Mouse (Mus musculus) heart, adult 18-20 months (tissue): ENCODE data around the gene Gbx2. TPM values are rescaled to one million over a fixed set of nuclear protein-coding genes. Genes with fewer than 3 reads are reported as not detected.

Source experiments
- DNase-seq, 2 experiments: peaks; one replicate each; pipeline ENCODE4 v3.0.0; 2021 to 2022; ENCODE audit warnings: mixed read lengths in 1 of 2
- long read RNA-seq, 2 experiments: library from polyadenylated mRNA; stranded (forward); transcript quantifications; one replicate each; pipeline ENCODE4 v2.0.0; 2021
- total RNA-seq, 2 experiments: library from RNA; stranded (reverse); gene quantifications; 2 replicates each; pipeline ENCODE4 v1.2.3; 2021

The Gbx2 gene
- total RNA-seq: not detected
- long read RNA-seq, experiment 1: 0 reads
- long read RNA-seq, experiment 2: 0 reads

DNA sequence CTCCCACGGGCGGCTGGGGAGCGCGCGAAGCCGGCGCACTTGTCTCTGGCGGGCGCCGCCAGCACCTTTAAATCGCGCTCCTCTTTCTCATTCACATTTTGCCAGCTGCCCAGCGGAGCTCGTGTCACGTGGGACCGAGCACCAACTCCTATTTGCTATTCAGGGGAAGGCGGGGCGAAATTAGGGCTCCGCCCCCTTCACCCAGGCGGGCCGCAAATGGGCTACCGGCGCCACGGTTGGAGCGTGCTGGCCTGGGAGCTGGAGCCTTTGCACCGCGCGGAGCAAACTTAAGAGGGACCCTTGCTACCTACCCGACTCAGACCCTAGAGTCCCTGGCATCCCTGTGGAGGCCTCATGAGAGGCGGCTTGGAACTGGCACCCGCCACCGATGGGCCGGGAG is at the start of gene Gbx2:
TSS of gene Gbx2 (minus strand) at position 60 of the 400 bp plus-strand sequence.
- peak in 1 of 2 experiments; percentile 34 for DNase-seq

- DNase-seq: no peak
These were observed 46.3 kb upstream of the Gbx2 start for GRCm38 (mm10) chr1:89977261-89977660.

DNA sequence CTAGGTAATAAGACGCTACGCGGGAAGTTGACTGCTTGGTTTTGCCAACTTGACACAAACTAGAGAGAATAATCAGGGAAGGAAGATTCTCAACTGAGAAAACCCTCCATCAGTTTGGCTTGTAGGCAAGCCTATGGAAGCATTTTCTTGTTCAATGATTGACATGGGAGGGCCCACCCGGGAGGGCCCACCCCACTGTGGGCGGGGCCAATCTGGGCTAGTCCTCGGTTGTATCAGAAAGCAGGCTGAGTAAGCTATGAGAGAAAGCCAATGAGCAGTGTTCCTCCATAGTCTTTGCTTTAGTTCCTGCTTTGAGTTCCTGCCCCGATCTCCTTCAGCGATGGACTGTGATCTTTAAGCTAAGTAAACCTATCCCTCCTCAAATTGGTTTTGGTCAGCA is 45.4 kb upstream of the Gbx2 start:
- no peak for DNase-seq

- no peak for DNase-seq
These were observed 43.6 kb upstream of the Gbx2 start for GRCm38 (mm10) chr1:89974541-89974940.

- no peak for DNase-seq
These were observed 40.9 kb upstream of the Gbx2 start for GRCm38 (mm10) chr1:89971848-89972247.

DNA sequence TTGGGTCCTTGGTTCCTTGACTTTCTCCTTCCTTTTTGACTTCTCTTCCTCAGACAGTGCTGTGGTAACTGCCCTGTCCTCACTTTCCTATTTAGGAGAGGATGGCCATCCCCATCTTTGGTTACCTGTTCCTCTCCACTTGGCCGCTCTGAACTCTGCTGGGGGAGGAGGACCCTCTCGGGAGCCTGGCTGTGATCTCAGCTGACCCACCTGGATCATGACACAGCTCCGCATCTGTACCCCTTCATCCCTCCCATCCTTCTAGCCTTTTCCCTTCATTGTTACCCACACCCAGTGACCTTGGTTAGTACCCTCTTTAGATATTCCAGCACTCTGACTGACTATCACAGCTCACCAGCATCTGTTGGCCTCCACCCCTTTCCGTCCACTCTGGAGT is 38.7 kb upstream of the Gbx2 start:
- no peak for DNase-seq

DNA sequence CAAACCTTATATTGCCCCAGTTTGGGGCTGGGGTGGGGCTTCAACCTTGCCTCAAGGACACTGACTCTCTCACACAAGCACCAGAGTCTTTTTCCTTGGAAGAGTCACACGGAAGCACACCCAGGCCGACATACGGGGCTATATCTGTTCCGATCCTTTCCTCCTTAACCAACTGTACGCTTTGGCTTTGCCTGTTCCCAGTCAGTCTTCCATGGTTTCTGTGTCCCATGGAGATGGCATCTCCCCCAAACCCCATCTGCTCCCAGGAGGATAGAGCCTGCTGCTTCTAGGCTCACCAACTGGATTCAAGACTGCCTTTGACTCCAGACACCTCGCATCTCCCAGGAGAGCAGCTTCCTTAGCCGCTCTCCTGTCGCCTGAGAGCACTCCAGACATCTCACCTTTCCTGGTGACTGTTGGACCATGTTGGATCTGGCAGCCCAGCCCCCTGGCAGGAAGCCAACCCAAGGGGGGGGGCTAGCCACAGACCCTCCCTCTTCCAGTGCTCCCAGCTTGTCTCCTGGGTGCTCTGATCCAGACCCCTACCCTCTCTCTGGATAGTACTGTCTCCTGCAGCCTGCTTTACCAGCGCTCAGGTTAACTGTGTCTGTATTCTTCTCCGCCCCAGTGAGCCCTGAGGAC is 38.2 kb upstream of the Gbx2 start:
- DNase-seq: no peak

DNA sequence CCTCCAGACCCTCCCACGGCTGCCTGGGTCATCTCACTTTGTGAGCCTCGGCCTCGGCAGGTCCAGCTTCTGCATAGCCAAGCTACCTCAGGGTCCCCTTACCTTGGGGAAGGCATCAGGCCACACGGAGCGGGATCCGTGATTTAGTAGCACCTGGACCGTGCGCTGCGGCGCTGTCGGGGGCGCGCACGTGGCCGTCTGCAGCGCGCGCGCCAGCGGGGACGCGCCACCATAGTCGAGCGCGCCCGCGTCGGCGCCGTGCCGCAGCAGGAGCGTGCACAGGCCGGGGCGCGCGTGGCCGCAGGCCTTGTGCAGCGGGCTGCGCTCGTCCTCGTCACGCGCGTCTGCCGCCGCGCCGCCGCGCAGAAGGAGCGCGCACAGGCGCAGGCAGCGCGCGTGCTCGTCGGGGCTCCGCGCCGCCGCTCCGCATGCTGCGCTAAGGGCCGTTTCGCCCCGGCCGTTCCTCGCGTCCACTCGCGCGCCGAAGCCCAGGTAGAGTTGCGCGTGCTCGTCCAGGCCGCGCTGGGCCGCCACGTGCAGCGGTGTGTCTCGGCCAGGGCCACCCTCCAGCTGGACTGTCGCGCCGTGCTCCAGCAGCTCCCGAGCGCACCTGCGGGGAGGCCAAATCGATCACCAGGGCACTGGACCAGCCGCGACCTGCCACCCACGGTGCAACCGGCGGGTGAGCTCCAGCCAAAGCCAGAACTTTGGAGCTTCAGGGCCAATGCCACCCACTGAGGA is 37.3 kb upstream of the Gbx2 start:
- DNase-seq: peak in 1 of 2 experiments; percentile 9

GRCm38 (mm10) chr1:89967585-89967984 is 36.6 kb upstream of the Gbx2 start:
- no peak for DNase-seq

GRCm38 (mm10) chr1:89964426-89964825 is 33.4 kb upstream of the Gbx2 start:
- no peak for DNase-seq

DNA sequence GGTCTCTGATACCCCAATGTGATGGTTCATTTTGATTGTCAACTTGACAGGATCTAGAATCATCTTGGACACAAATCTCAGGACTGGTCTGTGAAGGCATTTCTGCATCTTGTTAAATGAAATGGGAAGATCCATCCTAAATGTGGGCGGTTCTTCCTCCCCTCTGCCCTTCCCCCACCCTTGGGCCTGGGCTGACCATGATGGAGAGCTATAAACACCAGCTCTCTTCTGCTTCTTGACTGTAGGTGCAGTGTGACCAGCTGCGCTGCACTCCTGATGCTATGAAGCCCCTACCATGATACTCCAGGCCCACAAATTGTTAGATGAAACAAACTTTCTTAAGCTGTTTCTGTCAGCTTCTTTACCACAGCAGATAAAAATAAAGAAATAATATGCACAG is 32.3 kb upstream of the Gbx2 start:
- no peak for DNase-seq

- no peak for DNase-seq
These were observed 31.1 kb upstream of the Gbx2 start for GRCm38 (mm10) chr1:89962092-89962491.

GRCm38 (mm10) chr1:89959393-89959792 is 28.4 kb upstream of the Gbx2 start:
- DNase-seq: no peak

DNA sequence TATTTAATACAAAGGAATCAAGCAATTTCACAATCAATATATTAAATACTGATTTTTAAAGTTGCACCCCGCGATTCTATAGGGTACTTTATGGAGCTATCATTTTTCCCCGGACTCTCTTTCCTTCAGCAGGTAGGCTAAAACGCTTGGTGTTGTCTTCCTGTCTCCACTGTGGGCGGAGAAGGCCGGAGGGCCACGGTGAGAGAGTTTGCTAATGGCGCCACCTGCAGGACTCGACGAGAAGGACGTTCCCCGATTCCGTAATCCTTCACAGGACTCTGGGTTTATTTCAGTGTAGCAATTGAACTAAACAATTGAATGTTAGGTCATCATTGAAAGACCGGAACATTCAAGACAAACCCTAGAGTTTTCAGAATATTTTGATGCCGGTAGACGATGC is 12.2 kb upstream of the Gbx2 start:
- peak; percentile 66 to 90 for DNase-seq

GRCm38 (mm10) chr1:89942395-89942976 is 11.5 kb upstream of the Gbx2 start:
- DNase-seq: no peak

DNA sequence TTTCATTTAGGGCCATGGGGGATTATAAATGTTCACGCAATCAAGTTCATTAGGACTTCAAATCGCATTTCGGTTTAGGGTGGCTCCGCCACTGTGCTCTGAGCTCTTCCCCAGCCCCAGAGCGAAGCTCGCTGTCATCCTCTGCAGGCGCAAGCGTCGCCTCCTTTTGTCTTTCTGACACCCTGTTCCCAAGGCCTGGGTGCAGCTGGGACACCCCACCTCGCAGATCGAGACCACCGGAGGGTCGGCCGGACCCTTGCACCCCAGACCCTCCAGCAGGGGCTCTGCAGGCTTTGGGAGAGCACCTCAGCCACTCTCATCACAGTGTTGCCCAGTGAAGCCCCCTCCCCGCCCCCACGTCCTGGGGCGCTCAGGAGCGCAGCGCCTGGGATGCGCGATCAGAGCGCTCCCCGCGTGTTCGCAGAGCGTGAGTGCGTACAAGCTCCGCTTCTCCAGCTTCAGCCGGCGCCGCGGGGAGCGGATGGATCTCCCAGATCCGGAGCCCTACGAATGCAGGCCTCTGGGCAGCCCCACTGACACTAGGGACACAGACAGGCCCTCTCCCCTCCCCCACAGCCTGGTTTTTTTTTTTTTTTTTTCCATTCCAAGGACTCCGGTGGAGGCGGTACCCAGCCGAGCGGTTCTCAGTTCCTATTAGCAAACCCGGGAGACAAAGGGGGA is 10.9 kb upstream of the Gbx2 start:
- DNase-seq: peak in 1 of 2 experiments; percentile 18

- no peak for DNase-seq
These were observed 10.1 kb upstream of the Gbx2 start for GRCm38 (mm10) chr1:89940961-89941524.

DNA sequence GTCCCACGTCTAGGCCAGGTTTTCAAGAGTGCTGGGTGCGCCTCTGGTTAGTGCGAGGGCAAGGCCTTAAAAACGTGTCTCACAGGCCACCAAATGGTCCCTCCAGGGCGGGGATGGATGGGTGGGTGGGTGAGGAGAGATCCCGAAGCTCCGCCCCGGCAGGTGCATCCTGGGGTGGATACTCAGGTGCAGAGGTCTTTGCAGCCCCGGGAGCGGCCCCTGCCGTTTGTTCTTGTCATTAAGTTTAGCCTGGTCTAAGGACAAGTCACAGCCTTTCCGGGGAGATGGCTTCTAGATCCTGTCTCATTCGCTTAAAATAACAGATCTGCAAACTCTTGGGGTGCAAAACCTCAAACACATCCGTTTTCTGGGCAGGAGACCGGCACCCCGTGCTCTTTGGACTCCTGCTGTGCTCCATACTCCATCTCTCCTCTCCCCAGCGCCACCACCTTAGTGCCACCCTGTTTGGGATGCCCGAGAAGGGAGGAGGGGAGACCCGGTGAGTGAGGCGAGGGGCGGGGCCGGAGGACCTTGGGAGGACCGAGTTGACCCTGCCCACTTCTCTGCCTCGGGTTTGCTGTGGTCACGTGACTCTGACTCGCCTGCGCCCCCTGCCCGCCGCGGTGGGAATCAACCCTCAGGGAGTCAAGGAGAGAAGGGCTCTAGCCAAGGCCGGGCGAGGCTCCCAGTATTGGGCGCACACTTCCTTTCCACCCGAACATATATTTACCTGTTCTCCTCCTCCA is 9.2 kb upstream of the Gbx2 start:
- DNase-seq: peak; percentile 65 to 81

- DNase-seq: no peak
These were observed 8.6 kb upstream of the Gbx2 start for GRCm38 (mm10) chr1:89939596-89939960.

DNA sequence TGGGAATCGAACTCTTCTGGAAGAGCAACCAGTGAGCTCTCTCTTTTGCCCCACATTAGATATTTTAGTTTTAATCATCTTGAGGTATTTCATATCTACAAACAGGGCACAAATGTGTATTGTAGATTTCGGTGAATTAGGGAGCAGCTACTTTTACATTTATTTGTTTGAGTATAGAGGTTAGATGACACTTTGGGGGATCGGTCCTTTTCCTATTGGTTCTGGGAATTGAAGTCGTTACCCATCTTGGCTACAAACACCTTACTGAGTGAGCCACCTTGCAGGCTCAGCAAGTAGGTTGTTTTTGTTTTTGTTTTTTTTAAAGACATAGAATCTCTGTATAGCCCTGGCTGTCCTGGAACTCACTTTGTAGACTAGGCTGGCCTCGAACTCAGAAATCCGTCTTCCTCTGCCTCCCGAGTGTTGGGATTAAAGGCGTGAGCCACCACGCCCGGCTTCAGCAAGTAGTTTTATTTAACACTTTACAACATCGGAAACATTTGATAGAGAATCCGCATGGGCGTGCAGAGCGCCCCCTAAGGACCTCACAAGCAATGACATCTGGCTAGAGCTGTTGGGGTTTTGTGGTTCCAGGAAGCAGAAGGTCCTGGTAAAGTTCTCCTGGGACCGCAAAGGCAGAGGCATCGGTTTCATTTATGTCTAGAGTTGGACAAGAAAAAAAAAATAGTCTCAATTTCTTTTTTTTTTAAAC is 8.1 kb upstream of the Gbx2 start:
- no peak for DNase-seq
